In genomic region chr4:70921972-70922692, GRCm38 (mm10) we compare ENCODE assay signal across 14 mouse cellular contexts.
DNase-seq lines count a peak whose midpoint lies in the region; ATAC-seq lines count a peak whose summit lies in the region.
"Had no signal": no experiment of that assay in that cellular context is flagged by ENCODE, and none has a peak within 500 bp of the region (broad histone marks: within the 10 kb centered on the region; RNA-seq: fewer than 3 reads in every experiment).

No protein-coding gene starts in this region.

- H3K9ac ChIP-seq in forebrain, embryonic 11.5 days (ENCODE audit: low read length): no peak overlapping the region
- H3K9ac ChIP-seq in forebrain, embryonic 15.5 days (replicated peaks): no peak overlapping the region
- no peak overlapping the region for H3K9ac ChIP-seq in midbrain, embryonic 12.5 days (replicated peaks)
- H3K9ac ChIP-seq: embryonic facial prominence, embryonic 12.5 days; heart, embryonic 12.5 days; liver, embryonic 13.5 days had no signal

- H3K4me2 ChIP-seq in forebrain, embryonic 11.5 days (ENCODE audit: low read depth, low read length, severe bottlenecking): no peak overlapping the region
- H3K4me2 ChIP-seq in forebrain, embryonic 15.5 days (replicated peaks): no peak overlapping the region
- no peak overlapping the region for H3K4me2 ChIP-seq in midbrain, embryonic 12.5 days (replicated peaks)
- H3K4me2 ChIP-seq: embryonic facial prominence, embryonic 12.5 days; heart, embryonic 12.5 days; liver, embryonic 13.5 days had no signal

- DNase-seq in forebrain, embryonic 11.5 days (ENCODE audit: low spot score): no peak
- no peak for DNase-seq in midbrain, embryonic 10.5 days (ENCODE audit: low spot score)
- DNase-seq in kidney, postnatal 36 days: peak; percentile 11 to 32
- DNase-seq in thymus, postnatal 14 days: no peak
- no peak for DNase-seq in testis, postnatal 14 days (ENCODE audit: low spot score)
- DNase-seq in thymus, postnatal 4 days: no peak
- DNase-seq: adrenal gland, postnatal 10 days; cerebellum, adult 9-11 months; liver, embryonic 13.5 days; lung, postnatal 4 days had no signal

- ATAC-seq in forebrain, embryonic 11.5 days (replicated peaks; ENCODE audit: low FRiP score): peak; percentile 81
- ATAC-seq in forebrain, embryonic 15.5 days (replicated peaks): no peak
- peak; percentile 79 for ATAC-seq in midbrain, embryonic 12.5 days (ENCODE audit: low FRiP score, low read depth)

- no peaks in the 10 kb centered on the region for H3K4me1 ChIP-seq in forebrain, embryonic 11.5 days (replicated peaks; ENCODE audit: control insufficient read depth, insufficient read depth, low read length)
- no peaks in the 10 kb centered on the region for H3K4me1 ChIP-seq in forebrain, embryonic 15.5 days
- no peaks in the 10 kb centered on the region for H3K4me1 ChIP-seq in midbrain, embryonic 12.5 days
- peaks cover 5% of the 10 kb centered on the region; the same call in 1 of the 2 replicates for H3K4me1 ChIP-seq in midbrain, embryonic 10.5 days
- H3K4me1 ChIP-seq: embryonic facial prominence, embryonic 12.5 days; heart, embryonic 12.5 days; liver, embryonic 13.5 days had no signal

- no peaks in the 10 kb centered on the region for H3K27me3 ChIP-seq in forebrain, embryonic 11.5 days (ENCODE audit: control insufficient read depth, insufficient read depth, low read length)
- no peaks in the 10 kb centered on the region for H3K27me3 ChIP-seq in forebrain, embryonic 15.5 days
- H3K27me3 ChIP-seq in midbrain, embryonic 12.5 days: no peaks in the 10 kb centered on the region
- H3K27me3 ChIP-seq in midbrain, embryonic 10.5 days (ENCODE audit: low read depth, poor library complexity, severe bottlenecking): no peaks in the 10 kb centered on the region
- H3K27me3 ChIP-seq: embryonic facial prominence, embryonic 12.5 days; heart, embryonic 12.5 days; liver, embryonic 13.5 days had no signal

- H3K27ac ChIP-seq in forebrain, embryonic 11.5 days (ENCODE audit: low read depth, low read length): no peak overlapping the region
- no peak overlapping the region for H3K27ac ChIP-seq in forebrain, embryonic 15.5 days (replicated peaks)
- H3K27ac ChIP-seq in midbrain, embryonic 12.5 days (replicated peaks): no peak overlapping the region
- H3K27ac ChIP-seq in midbrain, embryonic 10.5 days (replicated peaks): no peak overlapping the region
- H3K27ac ChIP-seq: embryonic facial prominence, embryonic 12.5 days; liver, embryonic 13.5 days had no signal

- WGBS in forebrain, embryonic 11.5 days: 39% methylated on average over 3 of the region's 3 CpGs
- 33% methylated on average over 3 of the region's 3 CpGs for WGBS in forebrain, embryonic 15.5 days
- WGBS in midbrain, embryonic 12.5 days: 38% methylated on average over 3 of the region's 3 CpGs
- WGBS in midbrain, embryonic 10.5 days: 49% methylated on average over 3 of the region's 3 CpGs

- H3K36me3 ChIP-seq in forebrain, embryonic 11.5 days (ENCODE audit: control insufficient read depth, insufficient read depth, low read length): no peaks in the 10 kb centered on the region
- H3K36me3 ChIP-seq in forebrain, embryonic 15.5 days: no peaks in the 10 kb centered on the region
- H3K36me3 ChIP-seq in midbrain, embryonic 12.5 days: no peaks in the 10 kb centered on the region
- no peaks in the 10 kb centered on the region for H3K36me3 ChIP-seq in midbrain, embryonic 10.5 days
- H3K36me3 ChIP-seq: embryonic facial prominence, embryonic 12.5 days; heart, embryonic 12.5 days; liver, embryonic 13.5 days had no signal

- H3K4me3 ChIP-seq in forebrain, embryonic 11.5 days (ENCODE audit: low read depth, low read length): no peak overlapping the region
- no peak overlapping the region for H3K4me3 ChIP-seq in forebrain, embryonic 15.5 days
- H3K4me3 ChIP-seq in midbrain, embryonic 12.5 days: no peak overlapping the region
- no peak overlapping the region for H3K4me3 ChIP-seq in midbrain, embryonic 10.5 days
- H3K4me3 ChIP-seq: embryonic facial prominence, embryonic 12.5 days; heart, embryonic 12.5 days; liver, embryonic 13.5 days had no signal

- H3K9me3 ChIP-seq in forebrain, embryonic 11.5 days (ENCODE audit: control insufficient read depth, low read length): no peaks in the 10 kb centered on the region
- no peaks in the 10 kb centered on the region for H3K9me3 ChIP-seq in forebrain, embryonic 15.5 days
- H3K9me3 ChIP-seq in midbrain, embryonic 12.5 days: no peaks in the 10 kb centered on the region
- H3K9me3 ChIP-seq in midbrain, embryonic 10.5 days (replicated peaks): no peaks in the 10 kb centered on the region
- H3K9me3 ChIP-seq: embryonic facial prominence, embryonic 12.5 days; heart, embryonic 12.5 days; liver, embryonic 13.5 days had no signal

Comparison
In these comparisons a context has a peak if more than half of its experiments do, and no peak if none do; other contexts are left out.
1. DNase-seq: peak in kidney, postnatal 36 days (2 of 2); none in forebrain, embryonic 11.5 days (single experiment), midbrain, embryonic 10.5 days (single experiment), thymus, postnatal 14 days (single experiment), testis, postnatal 14 days (single experiment) and thymus, postnatal 4 days (single experiment).